Mouse (Mus musculus) 416B (cell line): ENCODE data around the gene Entpd1.

ENCODE experiments used
- DNase-seq: peaks from one replicate; pipeline ENCODE4 v3.0.0; 2011; ENCODE audit warnings: low read depth

Entpd1 gene

GRCm38 (mm10) chr19:40726148-40726547 is 114.0 kb downstream of the Entpd1 start:
- DNase-seq = no peak

- DNase-seq = no peak
Observed at GRCm38 (mm10) chr19:40726614-40727013, 114.4 kb downstream of the Entpd1 start.

- DNase-seq = peak; percentile 34
Observed at GRCm38 (mm10) chr19:40728213-40728612, 116.0 kb downstream of the Entpd1 start.

GRCm38 (mm10) chr19:40728732-40729420 is 116.7 kb downstream of the Entpd1 start:
- no peak for DNase-seq

- DNase-seq = no peak
Observed at GRCm38 (mm10) chr19:40733409-40733808, 121.2 kb downstream of the Entpd1 start.

- DNase-seq = no peak
Observed at GRCm38 (mm10) chr19:40733849-40734248, 121.7 kb downstream of the Entpd1 start.

GRCm38 (mm10) chr19:40736680-40737512 is 124.7 kb downstream of the Entpd1 start:
- DNase-seq = peak; percentile 84

GRCm38 (mm10) chr19:40737613-40738012 is 125.4 kb downstream of the Entpd1 start:
- DNase-seq = no peak

- DNase-seq = peak; percentile 37
Observed at GRCm38 (mm10) chr19:40738683-40739324, 126.6 kb downstream of the Entpd1 start.

- peak; percentile 60 for DNase-seq
Observed at GRCm38 (mm10) chr19:40746603-40747002, 134.4 kb downstream of the Entpd1 start.

GRCm38 (mm10) chr19:40748559-40748958 is 136.4 kb downstream of the Entpd1 start, which contains the start of gene Cc2d2b:
Gene Cc2d2b (plus strand): TSS chr19:40748753.
- DNase-seq = no peak

- peak; percentile 87 for DNase-seq
Observed at GRCm38 (mm10) chr19:40754311-40754710, 142.1 kb downstream of the Entpd1 start.

- DNase-seq = no peak
Observed at GRCm38 (mm10) chr19:40760071-40760470, 147.9 kb downstream of the Entpd1 start.

- DNase-seq = no peak
Observed at GRCm38 (mm10) chr19:40762023-40762759, 150.0 kb downstream of the Entpd1 start.

- DNase-seq = no peak
Observed at GRCm38 (mm10) chr19:40767189-40767588, 155.0 kb downstream of the Entpd1 start.

- DNase-seq = peak; percentile 9
Observed at GRCm38 (mm10) chr19:40769341-40769770, 157.2 kb downstream of the Entpd1 start.

GRCm38 (mm10) chr19:40788004-40788714 is 176.0 kb downstream of the Entpd1 start:
- DNase-seq = no peak

GRCm38 (mm10) chr19:40788715-40789084 is 176.5 kb downstream of the Entpd1 start:
- DNase-seq = peak; percentile 91
